In the genomic region with DNA sequence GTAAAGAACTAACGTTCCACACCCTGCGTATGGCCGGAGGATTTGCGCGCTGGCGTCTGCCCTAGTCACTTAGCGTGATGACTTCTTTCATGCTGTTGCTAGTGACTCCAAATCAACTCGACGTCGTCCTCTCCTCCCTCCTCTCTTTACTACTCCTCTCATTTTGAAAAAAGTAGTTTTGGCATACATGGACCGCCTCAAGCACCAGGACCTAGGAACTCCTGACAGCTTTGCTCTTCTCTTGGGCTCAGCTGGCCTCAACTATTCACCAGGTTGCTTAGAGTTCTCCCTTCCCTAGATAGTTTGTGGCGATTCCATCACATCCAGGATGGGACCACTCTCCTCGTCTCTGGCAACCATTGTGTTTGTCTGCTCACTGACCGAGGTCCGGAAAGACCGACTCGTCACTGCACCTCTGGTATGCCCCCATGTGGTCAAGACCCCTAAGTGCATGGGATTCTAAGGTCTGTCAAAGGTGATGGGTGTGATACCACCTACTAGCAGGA, we compare ENCODE assay signal across 8 mouse cellular contexts. TPM values are rescaled to one million over a fixed set of nuclear protein-coding genes. Genes with fewer than 3 reads are reported as not detected.
DNase-seq lines count a peak whose midpoint lies in the region; ATAC-seq and TF ChIP-seq lines count a peak whose summit lies in the region.

No protein-coding gene starts in this region.

- peak overlapping the region; percentile 93 for H3K27ac ChIP-seq in heart, embryonic 15.5 days
- H3K27ac ChIP-seq in liver, embryonic 14.5 days = peak overlapping the region; percentile 32
- H3K27ac ChIP-seq in stomach, embryonic 15.5 days = peak overlapping the region; percentile 95

- peak overlapping the region; percentile 82 for H3K4me3 ChIP-seq in heart, embryonic 15.5 days
- H3K4me3 ChIP-seq in liver, embryonic 14.5 days (ENCODE audit: insufficient read depth in 1 of 2, low read depth in 2 of 2, low read length in 2 of 2) = peak overlapping the region; percentile 64 to 66
- H3K4me3 ChIP-seq in stomach, embryonic 15.5 days (replicated peaks) = peak overlapping the region; percentile 63

- H3K27me3 ChIP-seq in heart, embryonic 15.5 days = no peaks in the 10 kb centered on the region
- H3K27me3 ChIP-seq in liver, embryonic 14.5 days (ENCODE audit: control insufficient read depth, insufficient read depth, low read length) = no peaks in the 10 kb centered on the region
- H3K27me3 ChIP-seq in stomach, embryonic 15.5 days (replicated peaks) = no peaks in the 10 kb centered on the region

- TF ChIP-seq EP300 in liver, embryonic 14.5 days (IDR thresholded peaks at IDR 0.05; ENCODE audit: low read depth) = no peak

- H3K36me3 ChIP-seq in heart, embryonic 15.5 days = no peaks in the 10 kb centered on the region
- H3K36me3 ChIP-seq in liver, embryonic 14.5 days (replicated peaks; ENCODE audit: control insufficient read depth, insufficient read depth, low read depth) = no peaks in the 10 kb centered on the region
- H3K36me3 ChIP-seq in stomach, embryonic 15.5 days = no peaks in the 10 kb centered on the region

- H3K4me1 ChIP-seq in heart, embryonic 15.5 days (replicated peaks) = peaks cover 27% of the 10 kb centered on the region
- peaks cover 11 to 27% of the 10 kb centered on the region in 2 experiments for H3K4me1 ChIP-seq in liver, embryonic 14.5 days (replicated peaks; ENCODE audit: control insufficient read depth in 2 of 2, insufficient read depth in 2 of 2, low read length in 1 of 2)
- H3K4me1 ChIP-seq in stomach, embryonic 15.5 days = peaks cover 20% of the 10 kb centered on the region

- ATAC-seq in heart, embryonic 15.5 days (replicated peaks; ENCODE audit: insufficient number of reproducible peaks, insufficient read depth, low FRiP score, low read depth) = 0 out of 2 replicates have a peak, but pooled peaks have one; percentile 25
- peak; percentile 42 for ATAC-seq in liver, embryonic 14.5 days (ENCODE audit: insufficient read depth)
- ATAC-seq in stomach, embryonic 15.5 days (ENCODE audit: insufficient read depth, low FRiP score, low read depth) = peak; percentile 13; the same call in 1 of the 2 replicates

- under 1% methylated on average over 17 of the region's 17 CpGs for WGBS in heart, embryonic 15.5 days
- WGBS in liver, embryonic 14.5 days (ENCODE audit: insufficient replicate concordance) = under 1% methylated on average over 17 of the region's 17 CpGs
- under 1% methylated on average over 17 of the region's 17 CpGs for WGBS in stomach, embryonic 15.5 days

- H3K9me3 ChIP-seq in heart, embryonic 15.5 days (replicated peaks) = no peaks in the 10 kb centered on the region
- no peaks in the 10 kb centered on the region for H3K9me3 ChIP-seq in liver, embryonic 14.5 days (ENCODE audit: control insufficient read depth, low read length)
- no peaks in the 10 kb centered on the region for H3K9me3 ChIP-seq in stomach, embryonic 15.5 days

- H3K4me2 ChIP-seq in heart, embryonic 15.5 days = peak overlapping the region; percentile 86
- H3K4me2 ChIP-seq in liver, embryonic 14.5 days (ENCODE audit: low read depth) = peak overlapping the region; percentile 88
- peak overlapping the region; percentile 80 for H3K4me2 ChIP-seq in stomach, embryonic 15.5 days

- peak; percentile 86 to 90 for DNase-seq in CD8-positive naive resting alpha-beta T cell, adult 2 months (ENCODE audit: low read depth in 2 of 2, low spot score in 2 of 2)
- peak; percentile 68 for DNase-seq in c-Kit-negative CD71-positive TER-119-positive erythroid progenitor cells, embryonic 14.5 days (ENCODE audit: low read depth, low spot score)
- peak; percentile 78 for DNase-seq in fibroblast of lung, adult 2 months (ENCODE audit: low read depth)
- DNase-seq in kidney, postnatal 14 days = peak; percentile 91
- peak; percentile 70 to 81 (median 76) for DNase-seq in liver, embryonic 14.5 days (ENCODE audit: low read depth in 3 of 3, low spot score in 3 of 3)
- DNase-seq in neural tube, embryonic 10.5 days (ENCODE audit: extremely low spot score, low spot score) = peak; percentile 85

- H3K9ac ChIP-seq in heart, embryonic 15.5 days = peak overlapping the region; percentile 62
- peak overlapping the region; percentile 61 for H3K9ac ChIP-seq in liver, embryonic 14.5 days (replicated peaks)
- H3K9ac ChIP-seq in stomach, embryonic 15.5 days = peak overlapping the region; percentile 26; the same call in 1 of the 2 replicates

- peak; percentile 93 for TF ChIP-seq CTCF in liver, embryonic 14.5 days (IDR thresholded peaks at IDR 0.05; ENCODE audit: low read depth)

RNA-seq across cellular contexts. Expression of a gene that starts 13.2 kb away (rescaled TPM):
- 0.15 and 0.37 TPM in 2 replicates for polyA plus RNA-seq in heart, embryonic 15.5 days (2015; fragmentation: Nextera tagmentation; extraction: Ambion mirVana)
- polyA plus RNA-seq in liver, embryonic 14.5 days (2012; rRNA removed) = 0.08 and 0.18 TPM in 2 replicates
- polyA plus RNA-seq in liver, embryonic 14.5 days (2014; fragmentation: Nextera tagmentation; extraction: Ambion mirVana) = 0.13 TPM in 1 of 2 replicates, not detected in the other
- 0.35 and 0.60 TPM in 2 replicates for polyA plus RNA-seq in stomach, embryonic 15.5 days (2015; fragmentation: Nextera tagmentation; extraction: Ambion mirVana)

RNA-seq across cellular contexts. Expression of a gene that starts 13.2 kb away (rescaled TPM):
- polyA plus RNA-seq in heart, embryonic 15.5 days (2015; fragmentation: Nextera tagmentation; extraction: Ambion mirVana) = not detected in 2 replicates
- not detected in 2 replicates for polyA plus RNA-seq in liver, embryonic 14.5 days (2012; rRNA removed)
- not detected in 2 replicates for polyA plus RNA-seq in liver, embryonic 14.5 days (2014; fragmentation: Nextera tagmentation; extraction: Ambion mirVana)
- 0.21 TPM in 1 of 2 replicates, not detected in the other for polyA plus RNA-seq in stomach, embryonic 15.5 days (2015; fragmentation: Nextera tagmentation; extraction: Ambion mirVana)

RNA-seq across cellular contexts. Expression of a gene that starts 48.1 kb away (rescaled TPM):
- 0.10 and 0.66 TPM in 2 replicates for polyA plus RNA-seq in heart, embryonic 15.5 days (2015; fragmentation: Nextera tagmentation; extraction: Ambion mirVana)
- 0.09 and 0.10 TPM in 2 replicates for polyA plus RNA-seq in liver, embryonic 14.5 days (2012; rRNA removed)
- polyA plus RNA-seq in liver, embryonic 14.5 days (2014; fragmentation: Nextera tagmentation; extraction: Ambion mirVana) = 0.08 TPM in 1 of 2 replicates, not detected in the other
- polyA plus RNA-seq in stomach, embryonic 15.5 days (2015; fragmentation: Nextera tagmentation; extraction: Ambion mirVana) = 0.34 and 0.45 TPM in 2 replicates

RNA-seq across cellular contexts. Expression of a gene that starts 50.3 kb away (rescaled TPM):
- polyA plus RNA-seq in heart, embryonic 15.5 days (2015; fragmentation: Nextera tagmentation; extraction: Ambion mirVana) = 0.10 and 0.11 TPM in 2 replicates
- 0.04 and 0.09 TPM in 2 replicates for polyA plus RNA-seq in liver, embryonic 14.5 days (2012; rRNA removed)
- polyA plus RNA-seq in liver, embryonic 14.5 days (2014; fragmentation: Nextera tagmentation; extraction: Ambion mirVana) = 0.09 and 0.25 TPM in 2 replicates
- polyA plus RNA-seq in stomach, embryonic 15.5 days (2015; fragmentation: Nextera tagmentation; extraction: Ambion mirVana) = 0.12 and 0.23 TPM in 2 replicates

RNA-seq across cellular contexts. Expression of a gene that starts 51.6 kb away (rescaled TPM):
- polyA plus RNA-seq in heart, embryonic 15.5 days (2015; fragmentation: Nextera tagmentation; extraction: Ambion mirVana) = 0.18 and 3.5 TPM in 2 replicates
- 2.4 and 5.0 TPM in 2 replicates for polyA plus RNA-seq in liver, embryonic 14.5 days (2012; rRNA removed)
- polyA plus RNA-seq in liver, embryonic 14.5 days (2014; fragmentation: Nextera tagmentation; extraction: Ambion mirVana) = 5.4 and 10.6 TPM in 2 replicates
- 1.6 TPM in 2 replicates for polyA plus RNA-seq in stomach, embryonic 15.5 days (2015; fragmentation: Nextera tagmentation; extraction: Ambion mirVana)

Comparison
In these comparisons a context has a peak if more than half of its experiments do, and no peak if none do; other contexts are left out.
1. Peak in every context shown above with its lines: DNase-seq, ATAC-seq, H3K4me3 ChIP-seq and H3K27ac ChIP-seq.
2. H3K27ac ChIP-seq: peak in every context shown above with its lines; median percentile 95 in stomach, embryonic 15.5 days; 93 in heart, embryonic 15.5 days; 32 in liver, embryonic 14.5 days.